Mouse (Mus musculus): ENCODE data around the gene Nemp1. TPM values are rescaled to one million over a fixed set of nuclear protein-coding genes. Genes with fewer than 3 reads are reported as not detected.

Nemp1 gene
- polyA plus RNA-seq, 1 experiment from 2014 or later, result 9.2 TPM

DNA sequence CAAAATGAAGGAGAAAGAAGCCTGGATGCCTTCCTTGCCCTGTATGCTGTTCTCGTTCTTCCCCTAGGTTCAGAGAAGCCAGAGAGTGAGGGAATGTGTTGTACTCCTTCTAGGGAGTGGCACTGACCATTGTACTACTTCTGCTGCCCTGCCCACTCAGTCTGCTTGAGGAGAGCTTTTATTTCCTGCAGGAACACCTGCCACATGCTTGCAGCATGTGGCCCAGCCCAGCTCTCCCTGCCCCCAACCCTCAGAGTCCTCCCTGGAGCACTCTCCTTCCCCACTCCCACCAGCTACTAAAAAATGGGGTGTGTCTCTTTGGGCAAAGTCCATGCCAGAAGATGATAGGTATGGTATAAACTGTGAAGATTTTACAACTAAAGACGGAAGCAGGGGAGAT is 37.6 kb downstream of the Nemp1 start:
- ATAC-seq (ENCODE audit: insufficient number of reproducible peaks, low FRiP score), result no peak
- H3K4me3 ChIP-seq, result no peak overlapping the region
- WGBS, result 59% methylated on average over 2 of the region's 2 CpGs

DNA sequence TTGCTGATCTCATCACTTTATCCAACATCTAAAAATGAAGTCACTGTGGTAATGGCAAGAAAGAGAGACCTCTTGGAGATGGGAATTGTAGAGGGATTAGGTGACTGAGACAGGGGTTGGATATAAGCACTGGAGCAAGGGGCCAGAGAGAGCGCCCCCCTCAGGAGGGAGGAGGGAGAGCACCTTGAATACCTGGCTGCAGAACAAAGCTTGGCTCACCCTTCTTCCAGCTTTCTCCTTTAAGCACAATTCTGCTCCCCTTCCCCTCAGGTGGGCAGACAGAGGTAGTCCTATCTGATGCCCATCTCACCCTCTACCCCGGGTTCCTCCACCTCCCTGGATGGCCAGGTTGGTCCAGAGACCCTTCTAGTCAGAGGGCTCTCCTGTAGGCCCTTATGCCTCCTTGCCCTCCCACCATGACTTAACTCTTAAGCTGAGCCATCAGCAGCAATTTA is 38.1 kb downstream of the Nemp1 start, which contains the start of gene Myo1a:
Gene Myo1a (plus strand): TSS at position 405 of the 455 bp plus-strand sequence.
- H3K27ac ChIP-seq (ENCODE audit: poor library complexity, severe bottlenecking), result no peak within 1 kb of the TSS
- H3K9me3 ChIP-seq (replicated peaks), result no peaks in the 10 kb centered on the region
- no peaks in the 10 kb centered on the region for H3K36me3 ChIP-seq
- no peak within 1 kb of the TSS for H3K4me3 ChIP-seq
- no peak within 1 kb of the TSS for H3K4me2 ChIP-seq
- peaks cover 14% of the 10 kb centered on the region for H3K4me1 ChIP-seq (replicated peaks)
- no peak within 1 kb of the TSS for H3K9ac ChIP-seq
- no peaks in the 10 kb centered on the region; the same call in 1 of the 2 replicates for H3K27me3 ChIP-seq (replicated peaks)
- WGBS, result 68% methylated on average over 2 of the region's 2 CpGs
- no peak for ATAC-seq (ENCODE audit: insufficient number of reproducible peaks, low FRiP score)

More for the DNA sequence above, 37.6 kb downstream of the Nemp1 start:
- Histone ChIP-seq H3K9ac (no peak overlapping the region), H3K36me3 (peaks cover under 1% of the 10 kb centered on the region; the same call in 1 of the 2 replicates), H3K4me1 (replicated peaks) (peaks cover 14% of the 10 kb centered on the region), H3K27ac (ENCODE audit: poor library complexity, severe bottlenecking) (no peak overlapping the region), H3K9me3 (replicated peaks) (no peaks in the 10 kb centered on the region), H3K4me2 (no peak overlapping the region), H3K27me3 (replicated peaks) (no peaks in the 10 kb centered on the region; the same call in 1 of the 2 replicates)

DNA sequence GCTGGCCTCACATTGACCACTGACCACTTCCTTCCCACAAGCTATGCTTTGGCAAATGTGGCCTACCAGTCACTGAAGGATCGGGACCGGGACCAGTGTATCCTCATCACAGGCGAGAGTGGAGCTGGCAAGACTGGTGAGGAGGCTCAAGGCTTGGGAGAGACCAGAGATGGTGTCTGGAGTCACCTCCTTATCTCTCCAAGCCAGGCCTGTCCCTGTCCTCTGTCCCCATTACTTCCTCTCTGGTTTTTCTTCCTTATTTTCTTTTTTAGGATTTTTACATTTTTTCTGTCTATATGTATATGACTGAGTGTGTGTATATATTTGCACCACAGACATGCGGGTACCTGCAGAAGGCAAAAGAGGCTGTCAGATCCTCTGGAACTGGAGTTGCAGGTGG is 39.1 kb downstream of the Nemp1 start:
- 78% methylated on average over 4 of the region's 4 CpGs for WGBS
- Histone ChIP-seq H3K36me3 (no peaks in the 10 kb centered on the region), H3K4me3 (no peak overlapping the region), H3K27me3 (replicated peaks) (no peaks in the 10 kb centered on the region; the same call in 1 of the 2 replicates), H3K9ac (no peak overlapping the region), H3K27ac (ENCODE audit: poor library complexity, severe bottlenecking) (no peak overlapping the region), H3K4me1 (replicated peaks) (peaks cover 14% of the 10 kb centered on the region), H3K4me2 (no peak overlapping the region), H3K9me3 (replicated peaks) (no peaks in the 10 kb centered on the region)
- ATAC-seq (ENCODE audit: insufficient number of reproducible peaks, low FRiP score), result no peak

DNA sequence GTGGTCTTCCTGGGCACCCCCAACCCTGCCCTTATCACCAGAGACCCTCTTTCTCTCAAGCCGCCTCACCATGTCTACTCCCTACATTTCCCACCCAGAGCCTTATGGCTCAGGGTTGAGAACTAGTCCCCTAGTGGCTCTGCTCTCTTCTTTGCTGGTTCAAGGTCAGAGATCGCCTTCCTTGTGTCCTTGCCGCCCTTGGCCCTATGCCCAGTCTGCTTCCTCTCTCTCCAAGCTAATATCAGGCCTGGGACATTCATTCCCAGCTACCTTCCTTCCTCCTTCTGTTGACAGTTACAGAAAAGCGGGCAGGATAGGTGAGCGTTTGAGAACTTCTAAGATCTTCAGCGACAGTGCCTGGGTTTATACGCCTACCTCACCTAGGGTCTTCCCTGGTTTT is 41.0 kb downstream of the Nemp1 start:
- Histone ChIP-seq H3K4me2 (no peak overlapping the region), H3K36me3 (no peaks in the 10 kb centered on the region), H3K4me3 (no peak overlapping the region), H3K27me3 (replicated peaks) (peaks cover 7% of the 10 kb centered on the region), H3K27ac (ENCODE audit: poor library complexity, severe bottlenecking) (no peak overlapping the region), H3K9me3 (replicated peaks) (no peaks in the 10 kb centered on the region), H3K4me1 (replicated peaks) (peaks cover 14% of the 10 kb centered on the region), H3K9ac (no peak overlapping the region)
- no peak for ATAC-seq (ENCODE audit: insufficient number of reproducible peaks, low FRiP score)
- WGBS, result 46% methylated on average over 7 of the region's 7 CpGs

DNA sequence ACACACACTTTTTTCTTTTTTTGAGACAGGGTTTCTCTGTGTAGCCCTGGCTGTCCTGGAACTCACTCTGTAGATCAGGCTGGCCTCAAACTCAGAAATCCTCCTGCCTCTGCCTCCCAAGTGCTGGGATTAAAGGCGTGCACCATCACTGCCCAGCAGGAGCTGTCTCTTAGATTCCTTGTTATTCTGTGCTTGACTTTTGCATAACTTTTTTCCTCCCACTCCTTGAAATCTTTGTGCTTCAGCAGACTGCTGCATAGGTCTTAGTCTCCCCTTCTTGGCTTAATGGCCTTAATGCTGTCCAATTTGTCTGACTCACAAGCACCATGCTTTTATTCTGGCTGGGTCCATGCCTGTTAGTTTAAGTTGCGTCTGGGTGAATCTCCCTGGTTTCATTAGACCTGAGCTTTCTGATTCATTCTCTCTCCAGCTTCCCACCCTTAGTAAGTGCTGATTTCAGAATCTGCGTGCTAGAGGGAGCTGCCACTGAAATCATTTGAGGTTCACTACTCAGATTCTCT is 42.2 kb downstream of the Nemp1 start:
- Histone ChIP-seq H3K4me2 (no peak overlapping the region), H3K27ac (ENCODE audit: poor library complexity, severe bottlenecking) (no peak overlapping the region), H3K9ac (no peak overlapping the region), H3K27me3 (replicated peaks) (peaks cover 7% of the 10 kb centered on the region), H3K4me3 (no peak overlapping the region), H3K4me1 (replicated peaks) (peaks cover 14% of the 10 kb centered on the region), H3K36me3 (no peaks in the 10 kb centered on the region), H3K9me3 (replicated peaks) (no peaks in the 10 kb centered on the region)
- 80% methylated on average over 3 of the region's 3 CpGs for WGBS
- ATAC-seq (ENCODE audit: insufficient number of reproducible peaks, low FRiP score), result no peak

DNA sequence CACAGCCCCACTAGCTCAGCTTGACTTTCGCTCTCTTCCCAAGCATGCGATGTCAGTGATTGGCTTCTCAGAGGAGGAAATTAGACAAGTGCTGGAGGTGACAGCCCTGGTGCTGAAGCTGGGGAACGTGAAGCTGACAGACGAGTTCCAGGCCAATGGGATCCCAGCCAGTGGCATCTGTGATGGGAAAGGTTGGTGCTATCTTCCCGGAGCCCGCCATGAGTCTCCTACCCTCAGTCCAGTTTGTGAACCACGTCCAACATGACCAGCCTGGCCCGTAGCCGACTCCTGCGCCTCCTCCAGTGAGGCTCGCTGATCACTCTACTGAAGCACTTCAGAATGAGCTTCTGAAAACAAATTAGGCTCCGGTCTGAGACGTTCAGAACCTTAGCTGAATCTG is 43.6 kb downstream of the Nemp1 start:
- no peak for ATAC-seq (ENCODE audit: insufficient number of reproducible peaks, low FRiP score)
- H3K4me3 ChIP-seq, result no peak overlapping the region
- no peaks in the 10 kb centered on the region for H3K36me3 ChIP-seq
- H3K9ac ChIP-seq, result no peak overlapping the region
- H3K4me1 ChIP-seq (replicated peaks), result peaks cover 14% of the 10 kb centered on the region
- WGBS, result 54% methylated on average over 13 of the region's 13 CpGs
- no peaks in the 10 kb centered on the region for H3K9me3 ChIP-seq (replicated peaks)
- H3K27me3 ChIP-seq (replicated peaks), result peaks cover 10% of the 10 kb centered on the region; the same call in 1 of the 2 replicates
- H3K4me2 ChIP-seq, result no peak overlapping the region
- H3K27ac ChIP-seq (ENCODE audit: poor library complexity, severe bottlenecking), result no peak overlapping the region

DNA sequence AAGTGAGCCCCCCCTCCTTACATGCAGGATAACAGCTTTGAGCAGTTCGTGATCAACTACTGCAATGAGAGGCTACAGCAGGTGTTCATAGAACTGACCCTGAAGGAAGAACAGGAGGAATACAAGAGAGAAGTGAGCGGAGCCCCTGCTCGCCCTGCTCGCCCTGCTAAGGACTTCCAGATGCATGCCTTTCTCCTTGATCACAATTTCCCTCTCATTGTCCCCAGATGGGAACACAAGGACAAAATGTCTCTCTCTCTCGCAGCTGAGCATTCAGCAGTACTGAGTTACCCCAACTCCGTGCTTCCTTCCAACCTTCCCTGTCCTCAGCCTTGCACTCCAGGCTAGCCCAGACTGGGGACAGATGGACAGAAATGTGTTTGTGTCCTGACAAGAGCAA is 46.0 kb downstream of the Nemp1 start:
- H3K9me3 ChIP-seq (replicated peaks), result no peaks in the 10 kb centered on the region
- 71% methylated on average over 6 of the region's 6 CpGs for WGBS
- H3K27ac ChIP-seq (ENCODE audit: poor library complexity, severe bottlenecking), result no peak overlapping the region
- no peak for ATAC-seq (ENCODE audit: insufficient number of reproducible peaks, low FRiP score)
- no peak overlapping the region for H3K4me3 ChIP-seq
- H3K27me3 ChIP-seq (replicated peaks), result peaks cover 18% of the 10 kb centered on the region; the same call in 1 of the 2 replicates
- no peak overlapping the region for H3K9ac ChIP-seq
- peaks cover 2% of the 10 kb centered on the region for H3K4me1 ChIP-seq (replicated peaks)
- no peaks in the 10 kb centered on the region for H3K36me3 ChIP-seq
- no peak overlapping the region for H3K4me2 ChIP-seq

DNA sequence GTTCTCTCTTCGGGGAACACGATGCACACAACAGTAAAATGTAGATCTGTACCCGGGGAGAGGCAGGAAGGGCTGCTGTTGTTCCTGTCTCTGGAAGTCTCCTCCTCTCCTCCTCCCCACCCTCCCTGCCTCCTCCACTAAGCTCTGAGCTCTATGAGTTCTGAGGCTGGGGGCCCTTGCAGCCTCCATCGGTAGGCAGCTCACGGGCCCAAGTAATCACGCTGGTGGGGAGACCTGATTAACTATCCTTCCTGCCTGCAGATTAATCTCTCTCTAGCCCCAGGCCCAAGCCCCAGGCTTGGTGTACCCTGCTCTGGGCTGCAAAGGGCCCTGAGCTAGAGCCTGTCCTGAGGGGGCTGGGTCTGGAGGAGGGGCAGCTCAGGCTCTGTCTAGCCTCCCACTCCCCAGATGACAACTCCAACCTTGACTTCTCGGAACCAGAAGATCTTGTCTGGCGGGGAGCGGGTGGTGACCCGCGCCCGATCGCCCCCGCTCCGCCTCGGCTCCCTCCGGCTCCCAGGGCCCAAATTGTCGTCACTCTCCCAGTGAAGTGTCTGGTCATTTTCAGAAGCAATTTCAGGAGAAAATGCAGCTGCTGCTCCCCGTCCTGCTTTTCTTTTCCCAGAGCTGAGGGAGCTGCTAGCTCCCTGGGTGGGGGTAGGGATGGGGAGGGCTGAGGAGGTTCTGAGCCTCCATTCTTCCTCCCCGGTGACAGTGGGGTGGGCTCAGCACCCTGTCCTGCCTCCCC is 55.1 kb downstream of the Nemp1 start:
- no peak; the same call in 1 of the 2 replicates for ATAC-seq (ENCODE audit: insufficient number of reproducible peaks, low FRiP score)
- H3K4me2 ChIP-seq, result peak overlapping the region; percentile 49

DNA sequence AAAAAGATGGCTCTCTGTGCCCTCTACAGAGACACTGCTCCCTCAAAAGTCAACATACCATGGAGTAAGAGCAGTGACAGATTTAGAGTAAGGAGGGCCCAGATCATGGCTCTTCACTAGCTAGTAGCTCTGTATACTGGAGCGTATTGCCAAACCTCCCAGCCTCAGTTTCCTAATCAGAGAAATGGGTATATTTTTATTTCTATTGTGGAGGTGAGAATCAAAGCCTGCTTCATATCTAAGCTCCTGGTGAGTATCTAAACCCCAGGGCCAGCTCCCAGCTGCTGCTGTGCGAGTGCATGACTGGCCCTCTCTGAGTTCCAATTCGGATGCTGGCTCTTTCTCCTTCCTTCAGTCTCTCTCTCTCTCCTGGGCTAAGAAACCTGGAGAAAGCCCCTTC is 57.5 kb downstream of the Nemp1 start, which contains the start of gene Tac2:
Gene Tac2 (plus strand): TSS at position 301 of the 400 bp plus-strand sequence.
- Histone ChIP-seq H3K4me2 (no peak within 1 kb of the TSS), H3K27ac (ENCODE audit: poor library complexity, severe bottlenecking) (no peak within 1 kb of the TSS), H3K36me3 (no peaks in the 10 kb centered on the region), H3K27me3 (replicated peaks) (peaks cover 65% of the 10 kb centered on the region), H3K4me1 (replicated peaks) (peaks cover 19% of the 10 kb centered on the region), H3K9ac (no peak within 1 kb of the TSS), H3K4me3 (no peak within 1 kb of the TSS), H3K9me3 (replicated peaks) (no peaks in the 10 kb centered on the region)
- no peak for ATAC-seq (ENCODE audit: insufficient number of reproducible peaks, low FRiP score)
- WGBS, result 72% methylated on average over 3 of the region's 3 CpGs

More for the DNA sequence above, 55.1 kb downstream of the Nemp1 start:
- peak overlapping the region; percentile 23 for H3K9ac ChIP-seq
- H3K27ac ChIP-seq (ENCODE audit: poor library complexity, severe bottlenecking), result no peak overlapping the region
- 4% methylated on average over 20 of the region's 20 CpGs for WGBS
- H3K36me3 ChIP-seq, result no peaks in the 10 kb centered on the region
- H3K27me3 ChIP-seq (replicated peaks), result peaks cover 55% of the 10 kb centered on the region
- no peaks in the 10 kb centered on the region for H3K9me3 ChIP-seq (replicated peaks)
- peak overlapping the region; percentile 19 for H3K4me3 ChIP-seq
- peaks cover 19% of the 10 kb centered on the region for H3K4me1 ChIP-seq (replicated peaks)

DNA sequence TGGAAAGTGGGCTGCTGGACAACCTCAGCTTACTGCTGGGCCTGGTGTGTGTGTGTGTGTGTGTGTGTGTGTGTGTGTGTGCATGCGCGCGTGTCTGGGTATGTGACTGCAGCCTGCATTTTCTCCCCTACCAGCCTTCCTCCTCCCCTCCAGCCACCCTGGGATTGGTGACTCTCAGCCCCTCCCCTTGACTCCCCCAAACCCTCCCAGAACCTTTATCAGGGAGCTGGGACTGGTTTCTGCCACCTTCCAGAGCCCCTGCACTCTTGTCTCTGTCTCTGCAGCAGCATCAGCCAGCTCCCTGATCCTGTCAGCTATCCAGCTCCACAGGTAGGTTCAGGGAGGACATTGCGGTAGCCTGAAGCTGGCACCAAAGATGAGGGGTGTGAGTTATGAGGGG is 58.4 kb downstream of the Nemp1 start:
- Histone ChIP-seq H3K27ac (ENCODE audit: poor library complexity, severe bottlenecking) (no peak overlapping the region), H3K9me3 (replicated peaks) (no peaks in the 10 kb centered on the region), H3K36me3 (no peaks in the 10 kb centered on the region), H3K9ac (no peak overlapping the region), H3K27me3 (replicated peaks) (peaks cover 63% of the 10 kb centered on the region), H3K4me3 (no peak overlapping the region), H3K4me2 (no peak overlapping the region), H3K4me1 (replicated peaks) (peaks cover 19% of the 10 kb centered on the region)
- no peak for ATAC-seq (ENCODE audit: insufficient number of reproducible peaks, low FRiP score)
- 58% methylated on average over 4 of the region's 4 CpGs for WGBS

DNA sequence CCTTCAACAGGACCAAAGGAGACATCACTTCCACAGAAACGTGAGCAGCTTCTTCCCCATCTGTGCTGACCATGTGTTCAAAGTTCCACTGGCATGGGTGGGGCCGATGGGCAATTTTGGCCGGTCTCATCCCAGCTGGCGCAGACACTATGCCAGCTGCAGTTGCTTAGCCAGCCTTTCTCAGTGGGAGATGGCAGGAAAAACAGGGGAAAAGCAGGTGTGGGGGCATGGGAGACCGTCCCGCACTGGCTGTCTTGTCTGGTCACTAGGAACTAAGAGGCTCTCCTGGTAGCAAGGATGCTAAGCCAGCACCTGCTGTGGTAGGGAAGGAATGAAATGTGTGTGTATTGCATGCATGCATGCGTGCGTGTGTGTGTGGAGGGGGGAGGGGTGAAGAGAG is 61.7 kb downstream of the Nemp1 start:
- WGBS, result 74% methylated on average over 8 of the region's 8 CpGs

More for the DNA sequence above, 61.7 kb downstream of the Nemp1 start:
- no peaks in the 10 kb centered on the region for H3K4me1 ChIP-seq (replicated peaks)
- no peak overlapping the region for H3K4me2 ChIP-seq
- H3K27me3 ChIP-seq (replicated peaks), result peaks cover 34% of the 10 kb centered on the region
- no peak for ATAC-seq (ENCODE audit: insufficient number of reproducible peaks, low FRiP score)
- no peaks in the 10 kb centered on the region for H3K36me3 ChIP-seq
- no peak overlapping the region for H3K27ac ChIP-seq (ENCODE audit: poor library complexity, severe bottlenecking)
- no peak overlapping the region for H3K9ac ChIP-seq
- H3K9me3 ChIP-seq (replicated peaks), result no peaks in the 10 kb centered on the region
- no peak overlapping the region for H3K4me3 ChIP-seq
